Mouse (Mus musculus) small intestine, adult 2 months (tissue): ENCODE data around the gene Cryab.

Source experiments
- CTCF ChIP-seq: fragments of 200-500 bp; IDR thresholded peaks from 2 replicates; pipeline ENCODE4 v1.5.1; 2012; ENCODE audit warnings: low read depth, mild to moderate bottlenecking, control low read depth, inconsistent platforms, low read length, moderate library complexity, mixed read lengths; ENCODE audit not compliant: insufficient replicate concordance, insufficient read length; ENCODE audit errors: extremely low read depth
- POLR2A ChIP-seq: fragments of 200-500 bp; IDR thresholded peaks from 2 replicates; pipeline ENCODE4 v1.6.1; 2012; ENCODE audit warnings: low read depth, mild to moderate bottlenecking, control low read depth, inconsistent platforms, low read length, moderate library complexity

- TF ChIP-seq CTCF (peak; percentile 35; the same call in 1 of the 2 replicates), POLR2A (peak; percentile 66; the same call in 1 of the 2 replicates)
Observed at GRCm38 (mm10) chr9:50746214-50746677, 4.9 kb upstream of the Cryab start, which contains the start of gene 2310030G06Rik.
